Mouse (Mus musculus): ENCODE results near the gene Ints3.

The Ints3 gene

GRCm38 (mm10) chr3:90389511-90390490, 43.6 kb downstream of the Ints3 start, which contains the start of gene Slc27a3:
Gene Slc27a3, minus strand, starts transcription at chr3:90389938.
- DNase-seq, result no peak

GRCm38 (mm10) chr3:90388726-90389510, 44.5 kb downstream of the Ints3 start:
- no peak for DNase-seq

GRCm38 (mm10) chr3:90388192-90388591, 45.2 kb downstream of the Ints3 start:
- DNase-seq, result no peak

- DNase-seq, result no peak
Observed at GRCm38 (mm10) chr3:90387483-90387882, 45.9 kb downstream of the Ints3 start.

GRCm38 (mm10) chr3:90386817-90387216, 46.6 kb downstream of the Ints3 start:
- no peak for DNase-seq

- no peak for DNase-seq
Observed at GRCm38 (mm10) chr3:90384851-90385375, 48.5 kb downstream of the Ints3 start.

GRCm38 (mm10) chr3:90383690-90384089, 49.7 kb downstream of the Ints3 start:
- DNase-seq, result no peak

- DNase-seq, result no peak
Observed at GRCm38 (mm10) chr3:90381727-90382126, 51.7 kb downstream of the Ints3 start.

GRCm38 (mm10) chr3:90378496-90378895, 54.9 kb downstream of the Ints3 start:
- DNase-seq, result no peak

- DNase-seq, result no peak
Observed at GRCm38 (mm10) chr3:90376247-90376585, 57.2 kb downstream of the Ints3 start.

- DNase-seq, result no peak
Observed at GRCm38 (mm10) chr3:90375562-90376246, 57.7 kb downstream of the Ints3 start.

GRCm38 (mm10) chr3:90374368-90374767, 59.1 kb downstream of the Ints3 start:
- no peak for DNase-seq

GRCm38 (mm10) chr3:90373432-90374028, 59.9 kb downstream of the Ints3 start:
- peak; percentile 79 for DNase-seq

- DNase-seq, result no peak
Observed at GRCm38 (mm10) chr3:90372817-90373216, 60.6 kb downstream of the Ints3 start.

- DNase-seq, result no peak
Observed at GRCm38 (mm10) chr3:90371857-90372256, 61.6 kb downstream of the Ints3 start.

- DNase-seq, result no peak
Observed at GRCm38 (mm10) chr3:90369041-90369440, 64.4 kb downstream of the Ints3 start.

- no peak for DNase-seq
Observed at GRCm38 (mm10) chr3:90367001-90367632, 66.3 kb downstream of the Ints3 start.

- DNase-seq, result no peak
Observed at GRCm38 (mm10) chr3:90362346-90362745, 71.1 kb downstream of the Ints3 start.

GRCm38 (mm10) chr3:90361476-90361875, 71.9 kb downstream of the Ints3 start:
- DNase-seq, result no peak

GRCm38 (mm10) chr3:90359230-90359629, 74.2 kb downstream of the Ints3 start:
- DNase-seq, result no peak

GRCm38 (mm10) chr3:90357959-90358358, 75.5 kb downstream of the Ints3 start:
- no peak for DNase-seq

- DNase-seq, result no peak
Observed at GRCm38 (mm10) chr3:90347847-90348246, 85.6 kb downstream of the Ints3 start.

Data from thymus, postnatal 25 days (tissue).